Mouse (Mus musculus): ENCODE results near the gene Podxl2. TPM values are rescaled to one million over a fixed set of nuclear protein-coding genes. Genes with fewer than 3 reads are reported as not detected.
A peak's percentile ranks its signal among the peaks of the same experiment; 100 is the strongest.

Podxl2 gene
- polyA plus RNA-seq, 1 experiment from 2014 or later, result 355 TPM

DNA sequence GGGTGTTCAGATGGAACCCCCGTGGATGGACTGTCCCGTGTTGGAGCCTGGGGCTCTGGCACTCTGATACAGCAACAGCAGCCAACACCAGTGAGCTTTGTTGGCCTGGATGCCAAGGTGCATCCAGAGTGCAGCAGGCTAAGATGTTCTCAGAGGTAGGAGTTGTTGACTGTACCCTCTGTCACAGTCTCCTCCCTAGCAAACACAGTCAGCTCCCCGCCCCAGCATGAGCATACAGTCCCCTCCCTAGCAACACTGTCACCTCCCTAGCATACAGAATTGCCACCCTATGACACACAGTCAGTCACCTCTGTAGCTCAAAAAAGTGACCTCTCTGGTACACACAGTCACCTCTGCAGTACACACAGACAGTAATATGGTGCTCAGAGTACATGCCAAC is 57.9 kb downstream of the Podxl2 start:
- no peaks in the 10 kb centered on the region for H3K36me3 ChIP-seq (ENCODE audit: poor library complexity, severe bottlenecking)
- WGBS, result 87% methylated on average over 3 of the region's 3 CpGs
- H3K4me2 ChIP-seq, result no peak overlapping the region
- no peak overlapping the region for H3K27ac ChIP-seq
- H3K4me3 ChIP-seq, result no peak overlapping the region
- H3K9ac ChIP-seq, result no peak overlapping the region
- no peaks in the 10 kb centered on the region for H3K9me3 ChIP-seq (replicated peaks)
- ATAC-seq, result no peak
- H3K27me3 ChIP-seq, result no peaks in the 10 kb centered on the region
- peaks cover 9% of the 10 kb centered on the region for H3K4me1 ChIP-seq

DNA sequence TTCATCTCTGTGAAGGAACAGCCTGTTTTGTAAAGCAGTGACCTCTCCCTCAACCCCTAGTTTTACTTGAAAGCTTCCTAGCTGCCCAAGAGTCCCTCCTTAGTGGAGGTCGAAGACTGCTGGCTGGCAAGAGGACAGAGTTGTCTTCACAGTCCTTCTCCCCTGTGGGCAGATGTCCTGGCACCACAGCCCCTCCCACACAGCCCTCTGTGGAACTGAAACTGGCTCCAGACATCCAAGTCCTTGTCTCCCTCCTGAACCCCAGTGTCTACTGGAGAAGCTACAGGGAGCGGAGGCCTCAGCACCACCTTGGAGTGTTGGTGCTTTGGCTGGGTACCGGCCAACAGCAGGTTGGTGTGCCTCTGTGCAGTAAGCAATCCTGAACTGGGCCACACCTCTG is 59.4 kb downstream of the Podxl2 start:
- H3K27ac ChIP-seq, result no peak overlapping the region
- H3K4me2 ChIP-seq, result no peak overlapping the region
- H3K4me3 ChIP-seq, result no peak overlapping the region
- H3K27me3 ChIP-seq, result no peaks in the 10 kb centered on the region
- ATAC-seq, result no peak
- no peaks in the 10 kb centered on the region for H3K36me3 ChIP-seq (ENCODE audit: poor library complexity, severe bottlenecking)
- H3K9me3 ChIP-seq (replicated peaks), result no peaks in the 10 kb centered on the region
- H3K4me1 ChIP-seq, result peaks cover 9% of the 10 kb centered on the region
- no peak overlapping the region for H3K9ac ChIP-seq
- 87% methylated on average over 3 of the region's 3 CpGs for WGBS

DNA sequence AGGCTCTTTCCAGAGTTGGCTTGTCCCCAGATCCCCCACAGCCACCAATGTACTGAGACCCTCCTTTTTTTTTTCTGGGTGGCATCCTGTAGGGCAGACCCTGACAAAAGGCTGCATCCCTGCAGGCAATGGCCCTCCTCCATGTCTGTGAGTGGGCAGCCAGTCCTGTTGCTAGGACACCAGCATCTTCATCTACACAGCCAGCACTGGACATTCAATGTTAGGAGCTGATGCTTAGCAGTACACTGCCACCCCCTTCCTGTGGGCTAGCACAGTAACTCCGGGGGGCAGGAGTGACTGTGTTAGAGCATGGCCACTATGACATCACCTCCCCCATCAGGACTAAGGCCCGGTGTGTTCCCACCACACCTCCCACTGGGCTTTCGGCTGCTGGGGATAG is 59.8 kb downstream of the Podxl2 start:
- ATAC-seq, result no peak
- WGBS, result 56% methylated on average over 3 of the region's 3 CpGs

DNA sequence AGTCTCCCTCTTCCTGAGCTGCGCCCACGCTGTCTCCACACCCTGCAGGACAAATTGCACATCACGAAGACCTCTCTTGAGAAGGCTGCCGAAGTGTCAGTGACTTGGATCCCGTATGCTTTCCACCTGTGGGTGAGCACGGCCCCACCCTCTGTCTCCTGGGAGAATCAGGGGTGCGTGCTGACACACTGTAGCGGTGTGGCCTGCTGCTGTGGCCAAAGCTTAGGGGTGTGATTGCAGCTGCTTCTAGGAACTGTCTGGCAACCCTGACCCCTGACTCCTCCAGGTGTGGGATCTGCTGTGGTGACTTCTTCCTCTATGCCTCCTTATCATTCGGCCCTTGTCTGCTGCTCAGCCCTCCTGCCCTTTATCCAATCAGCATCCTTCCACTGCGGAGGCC is 61.0 kb downstream of the Podxl2 start:
- Histone ChIP-seq H3K4me1 (peaks cover 9% of the 10 kb centered on the region), H3K27ac (no peak overlapping the region), H3K27me3 (no peaks in the 10 kb centered on the region), H3K4me2 (no peak overlapping the region), H3K4me3 (no peak overlapping the region), H3K9ac (no peak overlapping the region), H3K9me3 (replicated peaks) (no peaks in the 10 kb centered on the region), H3K36me3 (ENCODE audit: poor library complexity, severe bottlenecking) (no peaks in the 10 kb centered on the region)
- ATAC-seq, result no peak
- 86% methylated on average over 10 of the region's 10 CpGs for WGBS

More for the DNA sequence above, 59.8 kb downstream of the Podxl2 start:
- H3K4me3 ChIP-seq, result no peak overlapping the region
- H3K27ac ChIP-seq, result no peak overlapping the region
- no peaks in the 10 kb centered on the region for H3K36me3 ChIP-seq (ENCODE audit: poor library complexity, severe bottlenecking)
- no peaks in the 10 kb centered on the region for H3K27me3 ChIP-seq
- H3K4me1 ChIP-seq, result peaks cover 9% of the 10 kb centered on the region
- no peak overlapping the region for H3K4me2 ChIP-seq
- H3K9me3 ChIP-seq (replicated peaks), result no peaks in the 10 kb centered on the region
- no peak overlapping the region for H3K9ac ChIP-seq

DNA sequence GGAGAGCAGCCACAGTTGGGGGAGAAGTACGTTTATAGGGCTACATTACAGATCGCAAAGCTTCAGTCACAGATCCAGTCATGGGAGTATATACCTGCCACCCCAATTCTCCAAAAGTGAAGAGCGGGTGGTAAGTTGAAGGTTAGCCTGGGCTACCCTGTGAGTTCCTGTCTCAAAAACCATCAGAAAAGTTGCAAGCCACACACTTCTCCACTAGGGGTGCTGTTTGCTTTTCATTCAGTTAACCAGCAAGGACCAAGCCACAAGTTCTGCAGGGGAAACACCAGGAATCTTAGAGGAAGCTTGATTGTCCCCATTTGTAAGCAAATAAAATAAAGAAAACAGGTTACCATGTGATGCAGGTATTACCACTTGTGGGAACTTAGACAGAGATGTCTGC is 62.0 kb downstream of the Podxl2 start:
- no peak overlapping the region for H3K4me2 ChIP-seq
- no peaks in the 10 kb centered on the region for H3K9me3 ChIP-seq (replicated peaks)
- ATAC-seq, result no peak
- no peak overlapping the region for H3K4me3 ChIP-seq
- WGBS, result 69% methylated on average over 3 of the region's 3 CpGs
- no peaks in the 10 kb centered on the region for H3K27me3 ChIP-seq
- no peaks in the 10 kb centered on the region for H3K36me3 ChIP-seq (ENCODE audit: poor library complexity, severe bottlenecking)
- no peak overlapping the region for H3K9ac ChIP-seq
- H3K27ac ChIP-seq, result no peak overlapping the region
- H3K4me1 ChIP-seq, result peaks cover 9% of the 10 kb centered on the region

DNA sequence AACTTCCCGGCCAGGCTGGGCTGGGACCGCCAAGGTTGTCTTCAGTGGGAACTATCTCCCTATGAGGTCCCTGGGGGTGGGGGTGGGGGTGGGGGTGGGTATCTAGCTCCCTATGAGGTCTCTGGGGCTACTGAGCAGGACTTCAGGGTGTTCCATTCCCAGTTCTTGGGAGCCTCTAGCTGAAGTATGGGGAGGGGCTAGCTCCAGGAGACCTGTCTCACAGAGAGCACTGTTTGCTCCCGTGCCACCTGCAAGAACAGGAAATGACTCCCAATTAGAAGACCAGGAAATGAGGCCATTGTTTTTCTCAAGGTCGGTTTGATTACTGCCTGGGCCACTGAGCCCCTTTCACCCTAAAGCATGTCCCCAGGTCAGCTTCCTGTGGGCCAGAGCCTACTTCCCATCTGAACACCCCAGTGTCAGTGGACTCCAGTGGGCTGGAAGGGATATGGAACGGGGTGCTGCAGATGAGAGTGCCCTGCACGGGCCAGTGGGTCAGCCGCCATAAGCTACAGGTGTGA is 62.9 kb downstream of the Podxl2 start:
- H3K36me3 ChIP-seq (ENCODE audit: poor library complexity, severe bottlenecking), result no peaks in the 10 kb centered on the region
- H3K4me3 ChIP-seq, result no peak overlapping the region
- H3K9ac ChIP-seq, result no peak overlapping the region
- no peaks in the 10 kb centered on the region for H3K27me3 ChIP-seq
- peaks cover 9% of the 10 kb centered on the region for H3K4me1 ChIP-seq
- H3K27ac ChIP-seq, result no peak overlapping the region
- WGBS, result 71% methylated on average over 7 of the region's 7 CpGs
- no peaks in the 10 kb centered on the region for H3K9me3 ChIP-seq (replicated peaks)
- ATAC-seq, result no peak
- H3K4me2 ChIP-seq, result no peak overlapping the region

DNA sequence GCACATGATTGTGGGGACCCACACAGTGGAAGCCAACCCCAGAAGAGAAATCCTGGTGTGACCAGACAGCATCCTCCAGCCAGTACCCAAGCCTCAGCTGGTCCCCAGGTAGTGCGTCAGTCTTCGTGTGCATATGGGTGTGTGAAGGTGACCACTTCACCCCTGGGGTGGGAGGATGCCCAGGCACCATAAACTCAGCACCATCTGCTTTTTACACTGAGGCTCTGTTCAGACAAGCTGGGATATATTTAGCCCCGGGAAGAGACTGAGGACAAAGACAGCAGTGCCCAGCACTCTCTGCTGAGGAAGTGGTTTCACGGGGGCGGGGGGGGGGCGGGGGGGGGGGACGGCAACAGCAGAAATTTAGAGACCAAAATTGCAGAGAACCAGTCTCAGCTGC is 63.4 kb downstream of the Podxl2 start:
- WGBS, result 68% methylated on average over 6 of the region's 7 CpGs
- ATAC-seq, result no peak

DNA sequence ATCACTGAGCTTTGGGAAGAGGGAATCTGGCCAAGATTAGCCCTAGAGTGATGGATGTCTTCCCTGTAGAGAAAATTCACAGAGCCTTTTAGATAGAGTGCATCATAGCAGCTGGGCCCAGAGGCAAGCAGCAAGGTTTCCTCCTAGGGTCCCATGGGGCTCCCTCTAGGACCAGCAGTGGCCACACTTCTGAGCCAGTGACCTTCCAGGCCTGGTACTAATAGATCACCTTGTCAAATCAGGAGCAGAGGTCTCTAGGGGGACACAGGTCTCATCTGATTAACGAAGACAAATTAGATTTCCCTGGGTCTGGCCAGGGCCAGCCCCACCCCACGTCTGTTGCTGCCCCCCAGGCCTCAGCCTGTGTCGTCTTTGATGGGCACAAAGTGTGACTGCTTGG is 64.6 kb downstream of the Podxl2 start:
- Histone ChIP-seq H3K27ac (no peak overlapping the region), H3K4me3 (no peak overlapping the region), H3K27me3 (no peaks in the 10 kb centered on the region), H3K36me3 (ENCODE audit: poor library complexity, severe bottlenecking) (no peaks in the 10 kb centered on the region), H3K9ac (no peak overlapping the region), H3K9me3 (replicated peaks) (no peaks in the 10 kb centered on the region), H3K4me1 (peaks cover 9% of the 10 kb centered on the region), H3K4me2 (no peak overlapping the region)
- no peak for ATAC-seq
- WGBS, result 71% methylated on average over 3 of the region's 3 CpGs

More for the DNA sequence above, 63.4 kb downstream of the Podxl2 start:
- no peak overlapping the region for H3K4me2 ChIP-seq
- no peak overlapping the region for H3K27ac ChIP-seq
- H3K4me1 ChIP-seq, result peaks cover 9% of the 10 kb centered on the region
- no peak overlapping the region for H3K4me3 ChIP-seq
- no peaks in the 10 kb centered on the region for H3K9me3 ChIP-seq (replicated peaks)
- no peaks in the 10 kb centered on the region for H3K36me3 ChIP-seq (ENCODE audit: poor library complexity, severe bottlenecking)
- no peak overlapping the region for H3K9ac ChIP-seq
- H3K27me3 ChIP-seq, result no peaks in the 10 kb centered on the region

DNA sequence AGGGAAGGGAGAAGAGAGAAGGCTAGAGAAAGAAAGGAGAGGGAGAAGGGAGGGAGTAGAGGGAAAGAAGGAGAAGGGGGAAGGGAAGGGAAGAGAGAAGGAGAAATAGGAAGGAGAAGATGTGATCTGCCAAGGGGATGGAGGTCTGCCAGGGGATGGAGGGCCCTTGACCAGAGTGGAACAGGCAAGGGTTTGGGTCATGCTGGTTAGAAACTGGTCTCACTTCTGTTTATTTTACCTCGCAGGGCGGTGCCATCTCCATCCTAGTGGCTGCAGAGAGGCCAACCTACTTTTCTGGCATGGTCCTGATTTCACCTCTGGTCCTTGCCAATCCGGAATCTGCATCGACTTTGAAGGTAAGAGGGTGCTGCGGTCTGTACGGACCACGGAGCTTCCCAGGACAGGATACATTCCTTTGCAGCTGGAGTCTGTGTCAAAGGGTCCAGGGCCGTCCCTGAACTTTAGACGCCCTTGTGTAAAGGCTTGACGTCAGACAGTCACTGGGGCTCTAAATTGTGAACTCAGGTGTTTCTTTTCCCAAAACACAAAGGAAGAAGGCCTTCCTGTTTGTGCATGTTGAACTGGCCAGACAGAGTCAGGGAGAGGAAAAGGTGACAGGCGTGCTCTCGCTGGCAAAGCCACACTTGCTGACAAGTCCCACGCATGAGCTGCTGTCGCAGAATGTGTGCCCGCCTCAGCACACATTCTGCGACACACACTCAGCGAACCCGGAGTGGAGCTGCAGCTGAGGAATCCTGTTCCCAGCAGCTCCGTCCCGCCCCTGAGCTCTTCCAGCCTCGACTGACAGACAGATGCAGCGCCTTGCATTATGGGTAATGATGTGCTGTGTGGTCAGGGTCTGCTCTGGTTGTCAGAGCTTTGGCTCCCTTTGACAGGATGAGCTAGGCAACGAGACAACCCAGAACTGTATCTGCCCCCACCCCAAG is 65.5 kb downstream of the Podxl2 start:
- Histone ChIP-seq H3K4me2 (no peak overlapping the region), H3K9me3 (replicated peaks) (no peaks in the 10 kb centered on the region), H3K27ac (no peak overlapping the region), H3K9ac (no peak overlapping the region), H3K4me3 (no peak overlapping the region), H3K4me1 (no peaks in the 10 kb centered on the region), H3K27me3 (no peaks in the 10 kb centered on the region), H3K36me3 (ENCODE audit: poor library complexity, severe bottlenecking) (no peaks in the 10 kb centered on the region)
- peak; percentile 38; the same call in 1 of the 2 replicates for ATAC-seq
- WGBS, result 82% methylated on average over 23 of the region's 23 CpGs

DNA sequence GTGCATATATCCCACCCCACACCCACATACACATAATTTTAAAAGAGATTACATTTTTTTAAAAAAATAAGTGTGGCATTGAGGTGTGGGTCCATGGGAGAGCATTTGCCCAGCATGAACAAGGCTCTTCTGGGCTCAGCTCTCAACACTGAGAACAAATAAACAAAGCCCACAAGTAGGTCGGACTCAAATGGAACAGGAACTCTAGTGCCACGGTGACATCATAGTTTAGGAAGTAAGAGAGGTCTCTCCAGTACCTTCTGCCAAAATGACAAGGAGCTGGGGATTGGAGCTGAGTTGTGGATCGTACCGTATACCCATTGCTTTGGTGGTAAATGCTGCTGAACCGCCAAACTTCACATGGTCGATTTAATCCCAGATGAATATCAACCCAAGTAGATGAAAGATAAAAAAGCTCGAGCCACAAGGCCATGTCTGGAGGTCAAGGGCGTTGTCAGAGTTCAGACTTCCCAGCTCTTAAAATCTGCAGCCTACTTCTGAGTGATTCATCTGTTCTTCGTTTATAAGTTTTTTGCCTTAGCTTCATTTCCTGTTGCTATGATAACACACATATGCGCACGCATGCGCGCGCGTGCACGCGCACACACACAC is 69.8 kb downstream of the Podxl2 start:
- Histone ChIP-seq H3K36me3 (ENCODE audit: poor library complexity, severe bottlenecking) (no peaks in the 10 kb centered on the region), H3K27ac (no peak overlapping the region), H3K4me3 (no peak overlapping the region), H3K27me3 (no peaks in the 10 kb centered on the region), H3K9ac (no peak overlapping the region), H3K4me1 (no peaks in the 10 kb centered on the region; the same call in 1 of the 2 replicates), H3K9me3 (replicated peaks) (no peaks in the 10 kb centered on the region), H3K4me2 (no peak overlapping the region)
- 90% methylated on average over 17 of the region's 17 CpGs for WGBS
- ATAC-seq, result no peak

DNA sequence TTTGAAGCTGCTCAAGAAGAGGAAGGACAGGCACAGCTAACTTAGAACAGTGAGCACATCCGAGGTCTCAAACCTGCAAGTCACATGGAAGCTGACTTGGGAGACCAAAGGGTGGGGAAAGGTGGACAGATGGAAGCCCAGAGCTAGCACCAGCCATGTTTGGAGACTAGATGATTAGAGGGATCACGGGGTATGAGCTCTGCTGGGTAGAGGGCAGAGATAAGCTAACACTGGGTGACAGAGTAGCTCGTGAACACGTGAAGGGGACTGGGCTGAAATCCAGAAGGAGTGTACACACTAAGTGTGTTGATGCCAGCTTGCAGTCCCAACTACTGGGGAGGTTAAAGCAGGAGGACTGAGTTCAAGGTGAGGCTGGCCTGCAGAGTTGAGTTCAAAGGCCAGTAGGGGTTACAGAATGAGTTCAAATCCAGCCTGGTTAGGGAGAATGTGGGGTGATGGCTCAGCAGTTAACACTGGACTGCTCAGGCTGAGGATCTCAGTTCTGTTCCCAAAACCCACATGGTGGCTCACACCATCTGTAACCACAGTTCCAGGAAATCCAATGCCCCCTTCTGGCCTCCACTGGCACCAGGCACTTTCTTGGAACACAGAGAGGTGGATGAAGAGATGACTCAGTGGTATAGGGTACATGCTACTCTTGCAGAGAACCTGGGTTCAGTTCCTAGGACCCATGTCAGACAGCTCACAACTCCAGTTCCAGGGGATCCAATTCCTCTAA is 70.7 kb downstream of the Podxl2 start:
- Histone ChIP-seq H3K9ac (no peak overlapping the region), H3K9me3 (replicated peaks) (no peaks in the 10 kb centered on the region), H3K27me3 (no peaks in the 10 kb centered on the region), H3K4me1 (no peaks in the 10 kb centered on the region; the same call in 1 of the 2 replicates), H3K4me2 (no peak overlapping the region), H3K4me3 (no peak overlapping the region), H3K27ac (no peak overlapping the region), H3K36me3 (ENCODE audit: poor library complexity, severe bottlenecking) (no peaks in the 10 kb centered on the region)
- 86% methylated on average over 4 of the region's 4 CpGs for WGBS
- ATAC-seq, result no peak

DNA sequence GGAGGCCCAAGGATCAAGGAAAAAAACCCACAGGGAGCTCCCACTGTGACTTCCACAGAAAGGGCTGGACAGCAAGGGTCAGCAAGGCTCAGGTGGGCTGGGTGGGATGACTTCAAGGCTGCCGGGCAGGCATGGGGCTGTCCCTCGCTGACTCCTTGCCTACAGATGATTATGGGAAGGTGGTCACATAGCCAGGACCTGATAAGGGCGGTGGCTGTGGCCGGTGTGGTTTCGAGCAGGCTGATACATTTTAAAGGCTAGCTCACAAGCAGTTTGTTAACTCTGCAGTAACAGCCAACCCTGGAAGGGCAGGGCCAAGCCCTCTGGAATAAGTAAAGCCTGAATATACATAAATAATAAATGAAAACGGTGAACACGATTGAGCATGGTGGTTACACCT is 71.8 kb downstream of the Podxl2 start:
- no peak overlapping the region for H3K27ac ChIP-seq
- no peak for ATAC-seq
- H3K27me3 ChIP-seq, result no peaks in the 10 kb centered on the region
- H3K9ac ChIP-seq, result no peak overlapping the region
- no peaks in the 10 kb centered on the region; the same call in 1 of the 2 replicates for H3K4me1 ChIP-seq
- H3K4me3 ChIP-seq, result no peak overlapping the region
- no peaks in the 10 kb centered on the region for H3K9me3 ChIP-seq (replicated peaks)
- 90% methylated on average over 7 of the region's 7 CpGs for WGBS
- H3K4me2 ChIP-seq, result no peak overlapping the region
- no peaks in the 10 kb centered on the region for H3K36me3 ChIP-seq (ENCODE audit: poor library complexity, severe bottlenecking)

All from forebrain, embryonic 13.5 days (tissue).